Mouse (Mus musculus) lung, postnatal 14 days (tissue): ENCODE results near the gene Mup11.
"Not testable (repeated sequence)": the region's sequence is repeated elsewhere in the genome, so short reads cannot be mapped to it uniquely, and the experiment has no call there.

Source experiments
- DNase-seq: peaks from one replicate; pipeline ENCODE4 v3.0.0; 2021

The Mup11 gene

GRCm38 (mm10) chr4:60662311-60662710 is at the start of gene Mup11:
Gene Mup11, minus strand, starts transcription at chr4:60662411.
- DNase-seq, result not testable (repeated sequence)
